Mouse (Mus musculus) forebrain, embryonic 10.5 days (tissue): ENCODE measurements around the gene Vsig10. TPM values are rescaled to one million over a fixed set of nuclear protein-coding genes. Genes with fewer than 3 reads are reported as not detected.
"Not testable (repeated sequence)": the region's sequence is repeated elsewhere in the genome, so short reads cannot be mapped to it uniquely, and the experiment has no call there.

ENCODE experiments used
- DNase-seq: peaks from one replicate; pipeline ENCODE4 v3.0.0-alpha.2; 2017; ENCODE audit warnings: low spot score; ENCODE audit errors: extremely low spot score
- H3K27ac ChIP-seq: fragments of 300-500 bp; sonication (generic); 2 replicates; pipeline ENCODE4 v1.5.1; 2016; ENCODE audit warnings: mild to moderate bottlenecking
- H3K27me3 ChIP-seq: fragments of 300-500 bp; sonication (generic); 2 replicates; pipeline ENCODE4 v1.6.1; 2016; ENCODE audit warnings: mild to moderate bottlenecking; ENCODE audit not compliant: poor library complexity, severe bottlenecking
- H3K36me3 ChIP-seq: fragments of 300-500 bp; sonication (generic); replicated peaks from 2 replicates; pipeline ENCODE4 v1.6.1; 2016; ENCODE audit warnings: mild to moderate bottlenecking, moderate library complexity
- H3K4me1 ChIP-seq: fragments of 300-500 bp; sonication (generic); 2 replicates; pipeline ENCODE4 v1.6.1; 2016
- H3K4me3 ChIP-seq: fragments of 300-500 bp; sonication (generic); 2 replicates; pipeline ENCODE4 v1.5.1; 2016; ENCODE audit warnings: mild to moderate bottlenecking, moderate library complexity
- H3K9me3 ChIP-seq: fragments of 300-500 bp; sonication (generic); 2 replicates; pipeline ENCODE4 v1.6.1; 2016; ENCODE audit warnings: mild to moderate bottlenecking, moderate library complexity
- WGBS: fragments of 180-500 bp; shearing (Covaris S2); methylation state at CpG from one replicate; pipeline ENCODE4 v1.1.7; 2016; 5-methylcytosine and 5-hydroxymethylcytosine counted together
- polyA plus RNA-seq: library from polyadenylated mRNA; unstranded; fragments of >200 nt; fragmentation: Nextera tagmentation; extraction: Ambion mirVana; gene quantifications from 2 replicates; pipeline ENCODE4 v1.2.1, GENCODE M21; 2016

Gene Vsig10
- polyA plus RNA-seq, 1 experiment from 2014 or later = 4.3 TPM

- Histone ChIP-seq H3K9me3 (peaks cover 6% of the 10 kb centered on the region; the same call in 1 of the 2 replicates), H3K4me1 (peaks cover 10% of the 10 kb centered on the region), H3K27me3 (0 out of 2 replicates have a peak, but pooled peaks cover 3% of the 10 kb centered on the region), H3K36me3 (no peaks in the 10 kb centered on the region), H3K27ac (no peak overlapping the region), H3K4me3 (no peak overlapping the region)
- 96% methylated on average over 2 of the region's 2 CpGs for WGBS
- DNase-seq = no peak
These were observed 12.1 kb upstream of the Vsig10 start for GRCm38 (mm10) chr5:117306826-117307225.

- H3K9me3 ChIP-seq = peaks cover 6% of the 10 kb centered on the region; the same call in 1 of the 2 replicates
- DNase-seq = peak; percentile 59
- 46% methylated on average over 11 of the region's 11 CpGs for WGBS
- 0 out of 2 replicates have a peak, but pooled peaks cover 3% of the 10 kb centered on the region for H3K27me3 ChIP-seq
- no peaks in the 10 kb centered on the region for H3K36me3 ChIP-seq
- H3K27ac ChIP-seq = no peak overlapping the region
- H3K4me1 ChIP-seq = peaks cover 10% of the 10 kb centered on the region
- H3K4me3 ChIP-seq = no peak overlapping the region
These were observed 11.2 kb upstream of the Vsig10 start for GRCm38 (mm10) chr5:117307699-117308098.

GRCm38 (mm10) chr5:117313420-117313819 is 5.5 kb upstream of the Vsig10 start:
- peaks cover 25% of the 10 kb centered on the region for H3K4me1 ChIP-seq
- H3K27me3 ChIP-seq = peaks cover 53% of the 10 kb centered on the region
- WGBS = 33% methylated on average over 14 of the region's 14 CpGs
- no peaks in the 10 kb centered on the region for H3K36me3 ChIP-seq
- peak overlapping the region; percentile 25 for H3K4me3 ChIP-seq
- H3K27ac ChIP-seq = no peak overlapping the region
- no peak for DNase-seq
- no peaks in the 10 kb centered on the region for H3K9me3 ChIP-seq

GRCm38 (mm10) chr5:117313909-117314308 is 5.0 kb upstream of the Vsig10 start:
- no peak for DNase-seq
- Histone ChIP-seq H3K4me3 (peak overlapping the region; percentile 25), H3K27ac (no peak overlapping the region), H3K36me3 (no peaks in the 10 kb centered on the region), H3K27me3 (peaks cover 56% of the 10 kb centered on the region), H3K4me1 (peaks cover 30% of the 10 kb centered on the region), H3K9me3 (no peaks in the 10 kb centered on the region)
- WGBS = 44% methylated on average over 10 of the region's 10 CpGs

- H3K4me1 ChIP-seq = peaks cover 39% of the 10 kb centered on the region
- peak overlapping the region; percentile 62 for H3K27ac ChIP-seq
- no peak overlapping the region for H3K4me3 ChIP-seq
- no peak for DNase-seq
- H3K27me3 ChIP-seq = peaks cover 65% of the 10 kb centered on the region
- 17% methylated on average over 9 of the region's 9 CpGs for WGBS
- no peaks in the 10 kb centered on the region for H3K9me3 ChIP-seq
- H3K36me3 ChIP-seq = no peaks in the 10 kb centered on the region
These were observed 4.1 kb upstream of the Vsig10 start for GRCm38 (mm10) chr5:117314587-117315428.

- no peaks in the 10 kb centered on the region for H3K9me3 ChIP-seq
- DNase-seq = no peak
- no peak overlapping the region for H3K4me3 ChIP-seq
- H3K4me1 ChIP-seq = peaks cover 14% of the 10 kb centered on the region
- peaks cover 31% of the 10 kb centered on the region for H3K27me3 ChIP-seq
- no peak overlapping the region for H3K27ac ChIP-seq
- no peaks in the 10 kb centered on the region for H3K36me3 ChIP-seq
- WGBS = 86% methylated on average over 9 of the region's 9 CpGs
These were observed 4.9 kb downstream of the Vsig10 start for GRCm38 (mm10) chr5:117323751-117324150.

- no peaks in the 10 kb centered on the region for H3K9me3 ChIP-seq
- no peak overlapping the region for H3K27ac ChIP-seq
- peaks cover 5% of the 10 kb centered on the region for H3K27me3 ChIP-seq
- no peak overlapping the region for H3K4me3 ChIP-seq
- no peaks in the 10 kb centered on the region for H3K4me1 ChIP-seq
- no peak for DNase-seq
- no peaks in the 10 kb centered on the region for H3K36me3 ChIP-seq
- 86% methylated on average over 6 of the region's 6 CpGs for WGBS
These were observed 7.5 kb downstream of the Vsig10 start for GRCm38 (mm10) chr5:117326408-117326807.

GRCm38 (mm10) chr5:117330457-117330856 is 11.6 kb downstream of the Vsig10 start:
- Histone ChIP-seq H3K36me3 (peaks cover 5% of the 10 kb centered on the region; the same call in 1 of the 2 replicates), H3K27ac (no peak overlapping the region), H3K27me3 (no peaks in the 10 kb centered on the region), H3K4me3 (no peak overlapping the region), H3K4me1 (no peaks in the 10 kb centered on the region), H3K9me3 (peaks cover 5% of the 10 kb centered on the region; the same call in 1 of the 2 replicates)
- 91% methylated on average over 7 of the region's 7 CpGs for WGBS
- no peak for DNase-seq

- Histone ChIP-seq H3K27ac (no peak overlapping the region), H3K36me3 (peaks cover 8% of the 10 kb centered on the region; the same call in 1 of the 2 replicates), H3K4me1 (no peaks in the 10 kb centered on the region), H3K27me3 (no peaks in the 10 kb centered on the region), H3K9me3 (peaks cover 9% of the 10 kb centered on the region; the same call in 1 of the 2 replicates), H3K4me3 (no peak overlapping the region)
- WGBS = 92% methylated on average over 10 of the region's 10 CpGs
- DNase-seq = no peak
These were observed 19.1 kb downstream of the Vsig10 start for GRCm38 (mm10) chr5:117337999-117338398.

- Histone ChIP-seq H3K27ac (no peak overlapping the region), H3K4me1 (no peaks in the 10 kb centered on the region), H3K9me3 (peaks cover 9% of the 10 kb centered on the region; the same call in 1 of the 2 replicates), H3K27me3 (no peaks in the 10 kb centered on the region), H3K36me3 (peaks cover 8% of the 10 kb centered on the region; the same call in 1 of the 2 replicates), H3K4me3 (no peak overlapping the region)
- no peak for DNase-seq
- WGBS = 88% methylated on average over 8 of the region's 8 CpGs
These were observed 19.6 kb downstream of the Vsig10 start for GRCm38 (mm10) chr5:117338503-117338902.

- DNase-seq = no peak
- 82% methylated on average over 6 of the region's 6 CpGs for WGBS
- Histone ChIP-seq H3K9me3 (peaks cover 5% of the 10 kb centered on the region; the same call in 1 of the 2 replicates), H3K36me3 (peaks cover 8% of the 10 kb centered on the region), H3K4me1 (no peaks in the 10 kb centered on the region), H3K4me3 (no peak overlapping the region), H3K27me3 (no peaks in the 10 kb centered on the region), H3K27ac (no peak overlapping the region)
These were observed 21.2 kb downstream of the Vsig10 start for GRCm38 (mm10) chr5:117340081-117340480.

GRCm38 (mm10) chr5:117341896-117342295 is 23.0 kb downstream of the Vsig10 start:
- no peaks in the 10 kb centered on the region for H3K27me3 ChIP-seq
- no peak overlapping the region for H3K4me3 ChIP-seq
- H3K9me3 ChIP-seq = peaks cover 1% of the 10 kb centered on the region; the same call in 1 of the 2 replicates
- H3K36me3 ChIP-seq = peaks cover 8% of the 10 kb centered on the region
- DNase-seq = no peak
- 83% methylated on average over 6 of the region's 6 CpGs for WGBS
- H3K27ac ChIP-seq = no peak overlapping the region
- H3K4me1 ChIP-seq = 0 out of 2 replicates have a peak, but pooled peaks cover 3% of the 10 kb centered on the region

- H3K4me3 ChIP-seq, H3K9me3 ChIP-seq, H3K27me3 ChIP-seq, H3K27ac ChIP-seq, DNase-seq: not testable (repeated sequence)
- Histone ChIP-seq H3K36me3 (peaks cover 11% of the 10 kb centered on the region), H3K4me1 (peaks cover 11% of the 10 kb centered on the region)
- 93% methylated on average over 5 of the region's 5 CpGs for WGBS
These were observed 25.6 kb downstream of the Vsig10 start for GRCm38 (mm10) chr5:117344496-117344895.
